16 mouse cellular contexts compared by ENCODE assay signal in the genomic region with DNA sequence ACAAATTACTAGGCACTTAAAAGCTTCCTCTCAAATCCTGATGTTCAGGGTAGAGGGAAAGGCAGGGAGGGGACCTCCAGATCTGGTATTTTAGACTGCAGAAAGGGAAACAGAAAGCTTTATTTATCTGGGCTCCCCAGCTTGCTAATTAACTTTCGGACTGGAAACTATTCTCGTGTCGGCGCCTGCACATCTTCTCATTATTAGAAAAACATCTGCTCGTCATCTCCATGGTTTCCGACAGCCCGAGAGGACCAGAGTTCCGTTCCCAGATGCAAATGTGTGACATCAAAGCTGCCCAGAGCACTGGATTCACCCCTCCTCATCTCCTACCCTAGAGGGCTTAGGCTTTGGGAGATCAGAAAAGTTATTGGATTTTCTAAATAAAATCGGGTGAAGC. TPM values are rescaled to one million over a fixed set of nuclear protein-coding genes. Genes with fewer than 3 reads are reported as not detected.
DNase-seq lines count a peak whose midpoint lies in the region; ATAC-seq lines count a peak whose summit lies in the region.
"Had no signal": no experiment of that assay in that cellular context is flagged by ENCODE, and none has a peak within 500 bp of the region (broad histone marks: within the 10 kb centered on the region; RNA-seq: fewer than 3 reads in every experiment).

No protein-coding gene starts in this region.

- H3K36me3 ChIP-seq in embryonic facial prominence, embryonic 10.5 days (replicated peaks), result no peaks in the 10 kb centered on the region
- no peaks in the 10 kb centered on the region for H3K36me3 ChIP-seq in midbrain, embryonic 14.5 days (ENCODE audit: control insufficient read depth, insufficient read depth, low read length)
- H3K36me3 ChIP-seq: midbrain, embryonic 12.5 days; neural tube, embryonic 15.5 days had no signal

- H3K27ac ChIP-seq in embryonic facial prominence, embryonic 10.5 days (replicated peaks), result no peak overlapping the region; the same call in 1 of the 2 replicates
- H3K27ac ChIP-seq in midbrain, embryonic 14.5 days (replicated peaks; ENCODE audit: low read depth, low read length), result no peak overlapping the region
- H3K27ac ChIP-seq: liver, embryonic 14.5 days; midbrain, embryonic 12.5 days; neural tube, embryonic 15.5 days had no signal

- H3K4me3 ChIP-seq in embryonic facial prominence, embryonic 10.5 days, result no peak overlapping the region
- no peak overlapping the region for H3K4me3 ChIP-seq in midbrain, embryonic 14.5 days (replicated peaks; ENCODE audit: low read depth, low read length)
- H3K4me3 ChIP-seq: midbrain, embryonic 12.5 days; neural tube, embryonic 15.5 days had no signal

- WGBS in embryonic facial prominence, embryonic 10.5 days, result 52% methylated on average over 9 of the region's 9 CpGs
- 37% methylated on average over 9 of the region's 9 CpGs for WGBS in midbrain, embryonic 14.5 days

- peak; percentile 96 for DNase-seq in heart, adult 11 months
- DNase-seq in heart, postnatal 4 days, result no peak
- peak; percentile 43 for DNase-seq in kidney, postnatal 14 days
- no peak for DNase-seq in kidney, postnatal 36 days
- peak; percentile 23 for DNase-seq in embryonic facial prominence, embryonic 10.5 days (ENCODE audit: low spot score)
- DNase-seq in midbrain, embryonic 14.5 days, result peak; percentile 35
- DNase-seq in ovary, postnatal 10 days (ENCODE audit: low spot score), result no peak
- DNase-seq in urinary bladder, adult 2 months (ENCODE audit: low spot score), result no peak
- DNase-seq: adrenal gland, postnatal 10 days; cerebellum, adult 11-12 months; layer of hippocampus, postnatal 36 days; spleen, adult 18-20 months had no signal

- ATAC-seq in midbrain, embryonic 14.5 days (ENCODE audit: low FRiP score, low TSS enrichment), result peak; percentile 20; the same call in 1 of the 2 replicates
- ATAC-seq: forebrain, embryonic 14.5 days had no signal

- H3K4me2 ChIP-seq in midbrain, embryonic 14.5 days (ENCODE audit: low read length), result no peak overlapping the region
- H3K4me2 ChIP-seq: midbrain, embryonic 12.5 days; neural tube, embryonic 15.5 days had no signal

- no peak overlapping the region for H3K9ac ChIP-seq in midbrain, embryonic 14.5 days (replicated peaks; ENCODE audit: low read length)
- H3K9ac ChIP-seq: liver, embryonic 14.5 days; midbrain, embryonic 12.5 days; neural tube, embryonic 15.5 days had no signal

- H3K9me3 ChIP-seq in embryonic facial prominence, embryonic 10.5 days, result no peaks in the 10 kb centered on the region
- H3K9me3 ChIP-seq in midbrain, embryonic 14.5 days (ENCODE audit: control insufficient read depth, low read length), result peaks cover 5% of the 10 kb centered on the region; the same call in 1 of the 2 replicates
- H3K9me3 ChIP-seq: midbrain, embryonic 12.5 days; neural tube, embryonic 15.5 days had no signal

- H3K27me3 ChIP-seq in embryonic facial prominence, embryonic 10.5 days (replicated peaks; ENCODE audit: low read depth, poor library complexity, severe bottlenecking), result no peaks in the 10 kb centered on the region
- no peaks in the 10 kb centered on the region for H3K27me3 ChIP-seq in midbrain, embryonic 14.5 days (ENCODE audit: control insufficient read depth, insufficient read depth, low read length)
- H3K27me3 ChIP-seq: midbrain, embryonic 12.5 days; neural tube, embryonic 15.5 days had no signal

- H3K4me1 ChIP-seq in embryonic facial prominence, embryonic 10.5 days, result peaks cover 21% of the 10 kb centered on the region
- 0 out of 2 replicates have a peak, but pooled peaks cover 4% of the 10 kb centered on the region for H3K4me1 ChIP-seq in midbrain, embryonic 14.5 days (ENCODE audit: control insufficient read depth, insufficient read depth, low read length)
- H3K4me1 ChIP-seq: midbrain, embryonic 12.5 days had no signal

RNA-seq across cellular contexts. Expression of gene Pdzd2, which starts 57.2 kb away (rescaled TPM):
- 100 to 1,000 TPM; 178 to 205 TPM for total RNA-seq in heart, postnatal 4 days (2021)
- polyA plus RNA-seq in embryonic facial prominence, embryonic 10.5 days (2016; fragmentation: Nextera tagmentation; extraction: Ambion mirVana), result 2.6 and 3.6 TPM in 2 replicates
- polyA plus RNA-seq in midbrain, embryonic 14.5 days (2014; fragmentation: Nextera tagmentation; extraction: Ambion mirVana), result 9.8 and 11.2 TPM in 2 replicates
- 20.0 and 29.4 TPM in 2 replicates for polyA plus RNA-seq in urinary bladder, adult 2 months (2012; rRNA removed)

Comparison
In these comparisons a context has a peak if more than half of its experiments do, and no peak if none do; other contexts are left out.
1. DNase-seq: peak in heart, adult 11 months (single experiment), kidney, postnatal 14 days (single experiment), embryonic facial prominence, embryonic 10.5 days (single experiment) and midbrain, embryonic 14.5 days (single experiment); none in heart, postnatal 4 days (single experiment), kidney, postnatal 36 days (0 of 2), ovary, postnatal 10 days (single experiment) and urinary bladder, adult 2 months (single experiment).